Mouse (Mus musculus) large intestine, adult 2 months (tissue): ENCODE results near the gene Acan. TPM values are rescaled to one million over a fixed set of nuclear protein-coding genes. Genes with fewer than 3 reads are reported as not detected.

Experiments
- DNase-seq: peaks from one replicate; pipeline ENCODE4 v3.0.0-alpha.2; 2012; ENCODE audit warnings: low read depth, low spot score
- WGBS: fragments of 180-500 bp; shearing (Covaris S2); methylation state at CpG from one replicate; pipeline ENCODE4 v1.1.7; 2018; 5-methylcytosine and 5-hydroxymethylcytosine counted together
- polyA plus RNA-seq: library from polyadenylated mRNA; depleted of rRNA; stranded (reverse); fragments of >200 nt; gene quantifications from 2 replicates; pipeline ENCODE4 v1.2.3, GENCODE M21; 2012; rRNA removed

Gene Acan
- polyA plus RNA-seq, result not detected in 2 replicates

DNA sequence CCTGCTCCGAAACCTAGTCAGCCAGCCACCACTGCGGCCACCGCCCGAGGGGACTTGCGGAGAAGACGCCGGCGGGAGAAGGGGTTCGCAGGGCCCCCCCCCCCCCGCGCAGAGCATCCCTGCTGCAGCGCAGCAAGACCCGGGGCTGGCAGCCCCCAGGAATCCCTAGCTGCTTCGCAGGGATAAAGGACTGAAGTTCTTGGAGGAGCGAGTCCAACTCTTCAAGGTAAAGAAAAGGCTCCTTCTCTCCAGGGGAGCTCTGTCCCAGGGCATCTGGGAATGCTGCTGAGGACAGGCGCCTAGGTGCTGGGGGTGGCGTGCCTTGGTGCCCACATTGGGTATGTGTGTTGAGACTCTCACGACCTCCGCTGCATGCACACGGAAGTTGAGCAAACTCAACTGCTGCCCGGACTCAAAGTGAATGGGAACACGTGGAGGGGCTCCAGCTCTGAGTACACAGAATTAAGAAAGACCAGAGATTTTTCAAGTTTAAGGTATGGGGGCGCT lies at the start of gene Acan:
TSS of gene Acan (plus strand) at position 101 of the 507 bp plus-strand sequence.
- no peak for DNase-seq
- 2% methylated on average over 23 of the region's 23 CpGs for WGBS

DNA sequence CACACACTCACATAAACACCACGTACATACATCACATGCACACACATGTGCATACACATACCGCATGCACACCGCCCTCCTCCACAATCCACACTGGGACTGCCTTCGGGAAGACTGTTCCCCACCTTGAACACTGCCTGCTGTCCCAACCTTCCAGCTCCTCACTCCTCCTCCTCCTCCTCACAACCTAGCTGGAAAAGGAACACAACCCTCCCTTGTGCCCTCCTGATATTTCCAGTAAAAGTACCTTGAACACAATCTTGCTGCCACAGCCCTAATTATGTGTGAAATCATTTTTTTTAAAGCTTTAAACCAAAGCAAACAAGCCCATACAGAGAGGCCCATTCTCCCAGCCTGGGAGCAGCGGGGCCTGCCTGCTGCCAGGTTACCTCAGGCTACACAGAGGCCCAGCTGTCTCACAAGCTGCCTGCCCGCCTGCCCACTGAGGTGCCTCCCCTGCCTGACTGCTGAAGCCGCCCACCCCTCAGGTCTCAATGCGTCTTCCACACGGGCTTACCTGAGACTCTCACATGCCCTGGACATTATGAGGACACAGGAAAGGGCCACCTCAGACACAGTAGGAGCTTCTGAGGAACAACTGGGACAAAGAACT lies 31.9 kb upstream of the Acan start:
- no peak for DNase-seq
- 41% methylated on average over 9 of the region's 9 CpGs for WGBS

DNA sequence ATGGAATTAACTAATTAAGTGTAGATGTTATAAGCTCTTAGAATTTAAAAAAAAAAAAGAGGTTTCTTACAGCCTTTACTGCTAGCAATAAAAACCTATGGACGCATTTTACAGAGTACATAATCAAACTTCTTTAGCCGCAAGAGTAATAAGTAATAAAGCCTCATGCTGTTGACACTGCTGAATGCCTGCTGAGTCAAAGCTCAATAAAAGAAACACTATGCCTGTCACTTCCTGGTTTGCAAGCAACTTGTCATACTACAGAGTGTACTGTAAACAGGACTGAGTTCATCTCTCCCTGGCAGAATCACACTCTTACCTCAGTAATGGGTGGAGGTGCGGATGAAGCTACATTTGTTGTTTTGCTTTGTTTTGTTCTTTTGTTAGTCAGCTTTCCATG lies 24.1 kb upstream of the Acan start:
- WGBS, result 22% methylated on average over 3 of the region's 3 CpGs
- DNase-seq, result peak; percentile 73

DNA sequence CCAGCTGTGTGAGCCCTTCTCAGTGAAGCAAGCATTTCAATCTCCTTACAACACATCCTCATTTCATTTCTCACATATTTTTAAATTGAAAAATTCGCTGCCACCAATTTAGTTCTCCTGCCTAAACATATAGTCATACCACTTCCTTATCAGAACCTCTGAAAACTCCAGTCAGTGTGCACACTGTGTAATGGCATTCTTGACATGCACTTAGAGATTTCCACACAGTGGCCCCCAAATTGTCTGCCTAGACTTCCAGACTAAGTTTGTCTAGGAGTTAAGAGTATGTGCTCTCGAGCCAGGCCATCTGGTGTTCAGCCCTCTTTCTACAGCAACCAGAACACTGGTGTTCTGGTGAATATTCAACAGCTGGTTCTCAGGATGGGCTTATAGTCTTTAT lies 19.5 kb upstream of the Acan start:
- WGBS, result 77% methylated on average over 2 of the region's 2 CpGs
- no peak for DNase-seq

DNA sequence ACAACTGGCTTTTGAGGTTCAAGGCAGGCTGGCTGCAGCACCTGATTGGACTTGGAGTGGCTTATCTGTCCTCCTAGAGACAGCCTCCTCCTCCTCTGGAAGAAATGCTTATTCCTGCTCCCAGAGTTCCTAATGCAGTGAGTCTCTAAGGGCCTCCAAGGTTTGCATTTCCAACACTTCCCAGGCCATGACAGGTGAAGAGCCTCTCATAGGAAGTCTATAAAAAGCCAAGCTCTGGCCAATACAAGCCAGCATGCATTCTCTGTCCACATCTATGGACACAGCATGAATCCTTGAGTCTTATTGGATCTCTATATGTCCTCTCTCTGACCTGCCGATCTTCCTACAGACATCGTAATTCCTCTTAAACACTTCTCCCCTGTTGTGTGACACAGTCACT lies 18.8 kb upstream of the Acan start:
- DNase-seq, result no peak
- WGBS, result 91% methylated on average over 2 of the region's 2 CpGs

DNA sequence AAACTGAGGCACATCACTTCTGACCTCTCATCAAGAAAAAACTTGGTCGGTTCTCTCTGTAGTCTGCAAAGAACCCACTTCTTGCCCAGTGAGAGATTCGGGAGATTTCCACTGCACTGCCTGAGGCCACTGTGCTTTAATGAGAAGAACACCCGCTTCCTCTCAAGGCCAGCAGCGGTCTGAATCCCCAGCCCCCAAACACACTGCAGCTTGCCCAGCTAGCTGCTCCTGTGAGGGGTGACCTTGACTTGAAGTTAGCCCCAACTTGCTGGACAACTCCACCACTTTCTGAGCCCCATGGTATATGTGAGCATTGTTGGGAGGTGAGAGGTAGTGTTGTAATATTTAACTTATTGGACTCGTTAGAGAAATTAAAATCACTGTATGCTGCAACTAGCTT lies 1.2 kb upstream of the Acan start:
- WGBS, result 21% methylated on average over 5 of the region's 5 CpGs
- DNase-seq, result no peak

DNA sequence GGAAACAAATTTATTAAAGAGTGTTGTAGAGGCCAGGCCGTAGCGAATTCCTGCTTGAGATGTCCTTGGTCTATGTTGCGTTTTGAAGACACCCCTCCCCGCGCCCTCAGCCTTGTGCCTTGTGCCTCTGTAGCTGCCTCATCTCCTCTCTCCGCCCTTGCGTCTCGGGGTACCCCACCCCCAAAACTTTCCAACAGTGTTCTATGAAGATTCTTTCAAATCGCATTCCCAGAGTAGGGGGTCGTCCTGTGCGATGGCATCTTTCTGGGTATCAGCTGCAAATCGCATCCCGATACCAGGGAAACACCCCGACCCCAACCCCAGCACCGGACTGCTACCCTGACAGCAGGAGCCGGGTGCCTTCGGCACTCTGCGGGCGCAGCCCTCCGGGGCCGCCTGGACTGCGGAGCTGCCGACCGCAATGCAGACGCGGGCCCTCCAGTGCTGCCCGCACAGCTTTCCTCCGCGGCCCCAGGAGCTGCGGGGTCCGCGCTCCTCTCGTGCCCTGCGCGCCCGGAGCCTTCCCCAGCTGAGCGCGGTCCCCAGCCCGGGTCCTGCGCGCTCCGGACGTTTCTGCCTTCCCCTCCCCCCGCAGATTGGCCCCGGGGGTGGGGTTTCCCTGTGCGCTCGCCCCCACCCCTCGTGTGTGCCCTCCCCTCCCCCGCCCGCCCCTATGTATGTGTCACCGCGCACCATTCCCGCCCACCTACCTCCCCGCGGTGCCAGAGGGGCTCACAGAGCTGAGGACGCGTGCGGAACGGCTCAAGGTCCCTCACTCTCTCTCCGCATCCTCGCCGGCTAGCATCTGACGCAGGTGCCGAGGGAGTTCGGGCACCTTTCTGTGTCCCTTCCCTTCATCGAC lies 531 bp upstream of the Acan start:
- no peak for DNase-seq
- WGBS, result 2% methylated on average over 64 of the region's 66 CpGs

DNA sequence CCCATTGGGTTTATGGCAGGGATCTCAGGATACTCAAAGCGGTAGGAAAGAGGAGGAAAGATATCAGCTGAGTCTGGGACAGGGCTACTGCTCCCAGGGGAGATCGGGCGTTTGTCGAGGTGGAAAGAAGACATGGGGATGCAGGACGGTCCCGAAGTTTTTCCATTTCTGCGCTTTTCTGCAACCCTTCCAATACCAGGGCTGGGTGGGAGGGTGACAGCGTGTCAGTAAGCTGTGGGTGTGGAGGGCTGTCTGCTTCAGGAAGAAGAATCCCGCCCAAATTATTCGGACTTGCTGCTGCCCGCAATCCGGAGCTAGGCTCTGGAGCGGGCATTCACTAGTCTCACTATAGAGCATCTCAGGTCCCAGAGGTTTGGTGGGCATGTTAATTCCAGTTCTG lies 828 bp downstream of the Acan start:
- no peak for DNase-seq
- 19% methylated on average over 13 of the region's 13 CpGs for WGBS

DNA sequence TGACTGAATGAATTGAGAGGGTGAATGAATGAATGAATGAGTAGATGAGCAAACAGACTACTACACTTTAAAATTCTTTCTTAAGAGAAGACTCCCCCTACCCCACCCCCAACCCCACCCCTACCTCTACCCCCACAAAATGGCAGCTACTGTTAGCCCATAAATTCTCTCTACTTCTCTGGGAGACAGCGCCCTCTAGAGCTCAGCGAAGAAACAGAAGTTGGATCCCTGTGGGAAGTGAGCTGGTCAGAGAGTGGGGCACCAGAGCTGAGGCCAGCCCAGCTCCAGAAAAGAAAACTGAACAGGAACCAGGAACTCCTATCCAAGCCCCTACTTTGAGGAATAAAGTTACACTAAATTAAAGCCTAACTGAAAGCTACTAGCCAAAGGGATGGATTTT lies 5.3 kb downstream of the Acan start:
- WGBS, result 38% methylated on average over 2 of the region's 2 CpGs
- DNase-seq, result no peak

DNA sequence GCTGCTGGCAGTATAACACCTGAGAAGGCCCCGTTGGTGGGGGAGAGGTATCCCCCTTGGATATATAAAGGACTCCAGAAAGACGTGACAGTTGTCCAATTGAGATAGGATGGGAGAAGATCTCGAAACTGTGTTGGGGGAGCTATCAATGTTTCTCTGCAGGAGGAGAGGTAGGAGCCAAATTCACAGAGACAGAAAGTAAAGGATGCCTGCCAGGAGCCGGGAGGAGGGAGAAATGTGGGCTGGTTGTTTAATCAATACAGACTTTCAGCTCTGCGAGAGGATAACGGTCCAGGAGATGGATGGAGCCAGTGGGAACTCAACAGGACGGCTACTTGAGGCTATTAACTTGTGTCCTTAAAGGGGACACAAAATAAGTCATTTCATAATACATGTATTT lies 14.2 kb downstream of the Acan start:
- no peak for DNase-seq
- WGBS, result 54% methylated on average over 7 of the region's 7 CpGs

DNA sequence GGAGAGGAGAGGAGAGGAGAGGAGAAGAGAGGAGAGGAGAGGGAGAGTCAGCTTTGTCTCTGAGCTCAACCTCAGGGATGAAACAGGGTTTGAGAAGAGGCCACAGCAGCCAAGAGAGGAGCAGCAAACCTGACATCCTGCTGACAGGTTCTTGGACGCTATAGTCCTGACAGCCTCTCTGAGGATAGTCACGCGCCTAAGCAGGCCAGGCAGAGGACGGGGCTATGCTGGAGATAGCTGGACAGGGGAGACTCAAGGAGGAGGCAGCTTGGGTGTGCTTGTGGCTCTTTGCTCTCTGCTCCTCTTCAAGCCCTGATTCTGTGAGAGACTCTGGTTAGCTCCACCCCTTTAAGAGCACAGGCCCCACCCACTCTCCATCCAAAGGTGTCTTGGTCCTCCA lies 14.9 kb downstream of the Acan start:
- no peak for DNase-seq
- WGBS, result 65% methylated on average over 4 of the region's 4 CpGs

DNA sequence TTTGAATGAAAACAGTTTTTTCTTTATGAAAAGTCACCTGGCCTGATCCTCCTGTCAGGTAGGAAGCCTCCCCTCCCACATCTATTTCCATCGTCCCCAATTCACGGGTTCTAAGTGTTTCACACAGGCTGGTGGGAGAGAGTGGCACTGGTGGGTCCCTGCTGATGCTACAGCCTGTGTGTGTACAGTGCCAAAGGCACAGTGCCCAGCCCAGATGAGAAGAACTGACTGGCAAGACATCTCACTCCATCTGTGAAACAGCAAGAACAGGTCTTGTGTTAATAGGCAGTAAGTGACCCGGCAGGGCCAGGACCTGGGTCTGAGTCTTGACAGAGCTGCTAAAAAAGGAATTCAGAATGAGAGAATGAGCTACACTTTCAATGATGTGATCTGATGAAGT lies 25.9 kb downstream of the Acan start:
- WGBS, result 46% methylated on average over 3 of the region's 3 CpGs
- no peak for DNase-seq

DNA sequence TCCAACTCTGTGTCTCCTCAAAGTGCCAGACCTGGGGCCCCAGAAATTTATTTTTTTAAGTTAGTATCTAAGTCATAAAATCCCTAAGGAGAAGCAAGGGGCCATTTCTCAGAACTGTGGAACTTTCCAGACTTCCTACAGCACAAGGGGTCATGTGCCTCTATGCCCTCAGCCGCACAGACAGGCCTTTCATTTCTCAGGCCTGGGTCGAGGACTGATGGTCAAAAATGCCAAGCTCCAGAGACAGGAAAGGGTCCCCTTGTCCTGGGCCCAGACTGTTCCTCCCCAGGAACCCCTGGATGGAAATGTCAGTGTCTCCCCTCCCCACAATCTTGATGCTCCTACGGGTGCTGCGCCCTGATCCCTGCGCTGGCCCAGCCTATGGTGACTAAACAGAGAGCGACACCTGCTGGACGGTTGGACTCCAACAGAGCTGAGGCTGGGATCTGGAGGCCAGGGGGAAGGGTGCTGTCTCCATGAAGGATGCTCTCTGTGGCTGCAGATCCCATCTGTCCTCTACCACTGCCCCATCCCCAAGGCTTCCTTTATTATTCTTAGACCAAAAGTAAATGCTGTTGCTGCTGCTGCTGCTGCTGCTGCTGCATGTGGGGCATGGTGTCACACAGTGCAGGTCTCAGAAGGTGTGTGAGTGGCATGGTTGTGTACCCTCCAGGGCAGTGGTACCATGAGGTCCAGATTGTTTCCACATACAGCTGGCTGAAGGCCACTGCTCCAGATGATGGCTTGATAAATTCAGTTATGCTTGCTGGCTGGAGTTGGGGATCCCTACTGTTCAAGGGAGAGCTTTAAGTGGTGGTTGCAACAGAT lies 27.5 kb downstream of the Acan start:
- DNase-seq, result no peak
- 23% methylated on average over 7 of the region's 7 CpGs for WGBS

DNA sequence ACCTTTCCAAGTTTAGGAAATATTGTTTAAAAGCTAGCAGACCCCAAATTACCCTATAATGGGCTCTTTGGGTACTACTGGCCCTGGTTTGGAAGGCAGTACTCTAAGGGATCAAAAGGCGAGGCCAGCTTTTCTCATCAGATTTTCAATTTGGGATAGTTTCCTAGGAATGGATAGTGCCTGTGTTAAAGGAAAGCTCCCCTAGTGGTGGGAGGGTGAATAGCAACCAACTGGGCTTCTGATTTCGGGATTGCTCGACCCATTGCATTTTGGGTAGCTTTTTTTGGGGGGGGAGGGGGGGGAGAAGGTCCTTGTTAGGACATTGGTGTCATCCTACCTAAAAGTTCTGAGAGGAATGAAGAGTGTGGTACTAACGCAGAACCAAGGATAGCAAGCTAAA lies 35.8 kb downstream of the Acan start:
- DNase-seq, result no peak

DNA sequence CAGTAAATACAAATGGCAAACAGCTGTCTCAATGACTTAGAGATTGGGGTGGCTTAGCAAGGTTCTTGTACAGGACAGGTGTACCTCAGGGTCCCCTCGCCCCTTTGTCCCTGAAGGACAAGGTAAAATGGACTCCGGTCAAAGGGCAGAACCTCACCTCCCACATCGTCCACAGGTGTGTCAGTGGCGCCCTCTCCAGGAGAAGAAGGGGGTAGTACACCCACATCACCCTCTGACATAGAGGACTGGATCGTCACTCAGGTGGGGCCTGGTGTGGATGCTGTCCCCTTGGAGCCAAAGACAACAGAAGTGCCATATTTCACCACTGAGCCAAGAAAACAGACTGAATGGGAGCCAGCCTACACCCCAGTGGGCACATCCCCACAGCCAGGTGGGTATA lies 43.2 kb downstream of the Acan start:
- 66% methylated on average over 5 of the region's 5 CpGs for WGBS
- no peak for DNase-seq

More for the DNA sequence above, 35.8 kb downstream of the Acan start:
- 81% methylated on average over 4 of the region's 4 CpGs for WGBS

DNA sequence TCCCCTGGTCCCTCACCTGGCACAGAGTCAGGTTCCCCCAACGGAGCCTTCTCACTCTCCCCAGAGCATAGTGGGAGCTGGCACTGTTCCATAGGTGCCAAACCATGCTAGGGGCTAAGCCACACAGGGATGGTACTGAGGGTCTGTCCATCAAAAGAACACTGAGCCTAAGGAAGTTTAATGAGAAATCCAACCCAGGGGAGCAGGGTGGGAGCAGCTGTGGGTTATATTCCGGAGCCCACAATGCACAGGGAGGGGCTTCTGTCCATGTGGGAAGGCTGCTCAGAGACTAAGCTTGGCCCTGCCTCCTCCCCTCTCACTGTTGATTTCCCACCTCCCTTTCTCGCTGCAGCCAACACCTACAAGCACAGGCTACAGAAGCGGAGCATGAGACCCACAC lies 60.6 kb downstream of the Acan start:
- WGBS, result 51% methylated on average over 4 of the region's 4 CpGs
- no peak for DNase-seq

DNA sequence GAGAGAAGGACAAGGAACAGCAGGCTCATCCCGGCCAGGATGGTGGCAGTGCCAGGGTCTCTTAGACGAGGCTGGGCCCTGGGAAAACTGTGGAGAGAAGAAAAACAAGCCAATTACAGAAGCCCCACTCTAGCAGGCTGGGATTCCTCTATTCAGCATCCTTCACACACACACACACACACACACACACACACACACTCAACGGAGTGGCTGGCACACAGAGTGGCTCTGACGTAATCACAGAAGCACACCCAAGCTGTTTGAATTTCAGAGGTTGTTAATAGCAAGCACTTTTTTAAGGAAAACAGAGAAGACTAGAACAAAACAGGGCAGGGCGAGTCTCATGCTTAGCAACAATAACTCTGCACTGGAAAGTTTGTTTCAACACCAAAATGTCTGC lies 70.2 kb downstream of the Acan start:
- 51% methylated on average over 5 of the region's 5 CpGs for WGBS
- DNase-seq, result no peak

DNA sequence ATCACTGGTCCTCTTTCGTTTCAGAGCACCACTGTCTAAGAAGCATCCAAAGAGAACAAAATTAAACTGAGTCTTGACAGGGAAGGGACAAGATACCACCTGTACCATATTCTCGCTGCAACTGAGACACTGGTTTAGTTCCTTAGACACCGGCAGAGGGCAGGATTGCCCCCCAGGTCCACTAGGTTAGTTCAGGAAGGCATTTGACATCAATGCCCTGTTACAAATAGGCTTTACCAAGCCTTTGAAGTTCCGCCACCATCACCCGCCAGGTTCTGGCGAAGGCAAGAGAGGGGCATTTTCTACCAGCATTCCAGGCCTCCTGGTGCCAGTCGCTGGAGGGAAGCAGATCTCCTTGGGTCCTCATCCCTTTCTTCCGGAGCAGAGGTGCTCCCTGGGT lies 76.6 kb downstream of the Acan start:
- DNase-seq, result no peak
- 44% methylated on average over 8 of the region's 8 CpGs for WGBS

DNA sequence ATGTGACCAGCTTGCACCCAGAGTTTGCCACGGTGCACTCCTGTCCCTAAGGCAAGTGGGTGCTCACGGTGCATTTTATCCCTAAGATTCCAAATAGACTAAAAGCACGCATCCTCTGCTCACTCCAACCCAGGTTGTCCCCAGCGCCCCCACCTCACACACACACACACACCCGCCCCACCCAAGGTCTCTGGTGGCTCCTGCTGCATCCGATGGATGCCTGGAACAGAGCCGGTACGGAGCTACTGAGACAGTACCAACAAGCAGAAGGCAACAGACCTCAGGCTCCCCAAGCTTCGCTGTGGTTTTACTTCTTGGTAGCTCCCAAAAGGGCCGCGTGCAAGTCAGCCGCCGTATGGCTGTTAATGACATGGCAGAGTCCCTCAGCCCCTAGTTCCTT lies 77.1 kb downstream of the Acan start:
- WGBS, result 26% methylated on average over 13 of the region's 13 CpGs
- DNase-seq, result no peak

DNA sequence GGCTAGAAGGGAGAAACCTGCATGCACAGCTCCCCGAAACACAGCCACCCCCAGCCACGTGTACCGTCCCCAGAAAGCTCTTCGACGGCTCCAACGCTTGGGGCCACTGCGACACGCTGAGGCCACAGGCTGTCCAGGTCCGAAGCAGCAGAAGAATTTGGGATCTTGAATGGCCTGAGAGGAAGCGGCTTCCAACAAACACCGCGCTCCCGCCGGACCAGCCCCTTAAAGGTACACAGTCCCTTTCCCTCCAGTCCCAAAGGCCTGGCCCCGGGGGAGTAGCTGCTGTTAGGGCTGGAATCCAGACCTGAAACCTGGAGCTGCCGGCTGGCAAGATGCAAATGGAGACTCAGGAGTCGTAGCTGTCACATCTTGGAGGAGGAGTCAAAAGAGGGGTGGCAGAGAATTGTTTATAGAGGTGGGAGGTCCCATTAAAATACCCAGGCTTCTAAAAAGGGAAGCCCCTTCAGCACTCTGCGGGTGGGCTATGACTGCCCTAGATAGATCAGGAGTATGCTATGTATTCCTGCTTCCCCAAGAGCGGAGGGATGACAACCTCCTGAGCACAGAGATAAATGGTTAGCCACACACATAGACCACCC lies 77.7 kb downstream of the Acan start, which contains the start of gene Hapln3:
TSS of gene Hapln3 (minus strand) at position 176 of the 602 bp plus-strand sequence.
- no peak for DNase-seq
- WGBS, result 8% methylated on average over 19 of the region's 19 CpGs
